Mouse (Mus musculus): ENCODE data around the gene Olfr134. TPM values are rescaled to one million over a fixed set of nuclear protein-coding genes. Genes with fewer than 3 reads are reported as not detected.

Gene Olfr134
- polyA plus RNA-seq (2014; fragmentation: Illumina TruSeq; extraction: RNeasy Lipid Tissue Mini Kit (QIAGEN cat#74804); ENCODE audit: low replicate concordance) = not detected

GRCm38 (mm10) chr17:38171088-38171487 is at the start of gene Olfr134:
Olfr134 (plus strand) TSS chr17:38171388.

GRCm38 (mm10) chr17:38134426-38134825 is 36.8 kb upstream of the Olfr134 start, which contains the start of gene Olfr132:
Olfr132 (minus strand) TSS chr17:38134526.

DNA sequence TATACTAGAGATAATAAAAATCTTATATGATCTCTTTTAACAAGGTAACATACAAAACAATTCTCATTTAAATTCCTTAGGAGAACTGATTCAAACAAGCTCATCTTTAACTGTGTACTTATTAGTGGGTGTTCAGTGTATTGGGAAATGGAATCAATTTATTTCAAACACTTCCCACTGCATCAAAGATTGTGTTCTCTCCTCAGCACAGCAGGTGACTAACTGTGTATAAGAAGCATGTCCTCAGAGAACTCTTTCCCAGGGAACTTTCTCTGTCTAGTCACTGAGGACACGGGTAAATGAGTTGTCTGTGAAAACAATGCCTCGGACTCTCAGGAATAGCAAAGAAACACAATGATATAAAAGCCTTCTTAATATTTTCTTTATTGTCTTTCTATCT is 26.2 kb upstream of the Olfr134 start, which contains the start of gene Olfr133:
Gene Olfr133, plus strand, starts transcription at position 301 of the 400 bp plus-strand sequence.

DNA sequence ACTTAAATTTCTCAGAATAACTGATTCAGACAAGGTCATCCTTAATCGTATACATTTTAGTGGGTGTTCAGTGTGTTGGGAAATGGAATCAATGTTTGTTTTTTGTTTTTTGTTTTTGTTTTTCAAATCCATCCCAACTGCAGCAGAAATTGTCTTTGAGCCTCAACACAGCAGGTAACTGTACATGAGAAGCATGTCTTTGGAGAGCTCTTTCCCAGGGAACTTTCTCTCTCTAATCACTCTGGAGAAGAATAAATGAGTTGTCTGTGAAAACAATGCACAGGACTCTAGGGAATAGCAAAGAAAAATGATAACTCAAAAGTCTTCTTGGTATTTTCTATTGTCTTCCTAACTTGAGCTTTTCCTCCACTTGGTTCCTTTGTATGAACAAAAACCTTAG is 32.8 kb downstream of the Olfr134 start, which contains the start of gene Olfr135:
Gene Olfr135, plus strand, starts transcription at position 301 of the 400 bp plus-strand sequence.

Other genes with a start within 250 kb of the Olfr134 start
- gene Olfr761, start 218.3 kb upstream of the Olfr134 start, polyA plus RNA-seq (2014; fragmentation: Illumina TruSeq; extraction: RNeasy Lipid Tissue Mini Kit (QIAGEN cat#74804); ENCODE audit: low replicate concordance) = not detected
- gene Olfr129, start 111.3 kb upstream of the Olfr134 start, polyA plus RNA-seq (2014; fragmentation: Illumina TruSeq; extraction: RNeasy Lipid Tissue Mini Kit (QIAGEN cat#74804); ENCODE audit: low replicate concordance) = not detected
- not detected for gene Olfr130, start 107.5 kb upstream of the Olfr134 start, polyA plus RNA-seq (2014; fragmentation: Illumina TruSeq; extraction: RNeasy Lipid Tissue Mini Kit (QIAGEN cat#74804); ENCODE audit: low replicate concordance)
- not detected for gene Olfr131, start 82.7 kb upstream of the Olfr134 start, polyA plus RNA-seq (2014; fragmentation: Illumina TruSeq; extraction: RNeasy Lipid Tissue Mini Kit (QIAGEN cat#74804); ENCODE audit: low replicate concordance)
- not detected for gene Olfr132, start 36.9 kb upstream of the Olfr134 start, polyA plus RNA-seq (2014; fragmentation: Illumina TruSeq; extraction: RNeasy Lipid Tissue Mini Kit (QIAGEN cat#74804); ENCODE audit: low replicate concordance)
- gene Olfr133, start 26.1 kb upstream of the Olfr134 start, polyA plus RNA-seq (2014; fragmentation: Illumina TruSeq; extraction: RNeasy Lipid Tissue Mini Kit (QIAGEN cat#74804); ENCODE audit: low replicate concordance) = not detected
- not detected for gene Olfr135, start 32.9 kb downstream of the Olfr134 start, polyA plus RNA-seq (2014; fragmentation: Illumina TruSeq; extraction: RNeasy Lipid Tissue Mini Kit (QIAGEN cat#74804); ENCODE audit: low replicate concordance)
- gene Olfr138, start 89.6 kb downstream of the Olfr134 start, polyA plus RNA-seq (2014; fragmentation: Illumina TruSeq; extraction: RNeasy Lipid Tissue Mini Kit (QIAGEN cat#74804); ENCODE audit: low replicate concordance) = not detected
- not detected for gene Olfr137, start 136.2 kb downstream of the Olfr134 start, polyA plus RNA-seq (2014; fragmentation: Illumina TruSeq; extraction: RNeasy Lipid Tissue Mini Kit (QIAGEN cat#74804); ENCODE audit: low replicate concordance)
- not detected for gene Olfr136, start 158.4 kb downstream of the Olfr134 start, polyA plus RNA-seq (2014; fragmentation: Illumina TruSeq; extraction: RNeasy Lipid Tissue Mini Kit (QIAGEN cat#74804); ENCODE audit: low replicate concordance)
- not detected for gene Esp36, start 248.8 kb downstream of the Olfr134 start, polyA plus RNA-seq (2014; fragmentation: Illumina TruSeq; extraction: RNeasy Lipid Tissue Mini Kit (QIAGEN cat#74804); ENCODE audit: low replicate concordance)

All from small intestine, adult 10 weeks (tissue).